Mouse (Mus musculus): ENCODE data around the gene Gm14569. TPM values are rescaled to one million over a fixed set of nuclear protein-coding genes. Genes with fewer than 3 reads are reported as not detected.

Gm14569 gene
- not detected for polyA plus RNA-seq (2021)

GRCm38 (mm10) chrX:36491730-36492129 is at the start of gene Gm14569:
Gene Gm14569 (minus strand): TSS chrX:36491830.
- CTCF ChIA-PET = no interaction called here
- POLR2A ChIA-PET = no interaction called here

GRCm38 (mm10) chrX:36534514-36534913 is 42.9 kb upstream of the Gm14569 start:
- ATAC-seq = no peak

More at GRCm38 (mm10) chrX:36491730-36492129, at the start of gene Gm14569:
- ATAC-seq (no peak), DNase-seq (ENCODE audit: low read depth, low spot score) (no peak)
- peaks cover 9% of the 10 kb centered on the region for H3K27me3 ChIP-seq
- no peak for TF ChIP-seq CTCF (IDR thresholded peaks at IDR 0.05)
- in situ Hi-C loops (cut with MboI; ENCODE audit: low pct_unique_long_range_greater_than_20kb) = no loop called here

GRCm38 (mm10) chrX:36533744-36534143 is 42.1 kb upstream of the Gm14569 start:
- POLR2A ChIA-PET = no interaction called here

More at GRCm38 (mm10) chrX:36534514-36534913, 42.9 kb upstream of the Gm14569 start:
- ChIA-PET CTCF (interaction anchor here (0.9 to 1.5 kb wide), 3 partner anchors 16 to 30 kb away, joined by 3 to 7 read pairs (median 4); no protein-coding TSS in a partner anchor), POLR2A (no interaction called here)
- peak; percentile 82 for TF ChIP-seq CTCF (IDR thresholded peaks at IDR 0.05)
- no peak for DNase-seq (ENCODE audit: low read depth, low spot score)
- H3K27me3 ChIP-seq = peaks cover 37% of the 10 kb centered on the region
- in situ Hi-C loops (cut with MboI; ENCODE audit: low pct_unique_long_range_greater_than_20kb) = no loop called here

GRCm38 (mm10) chrX:36530251-36530650 is 38.6 kb upstream of the Gm14569 start:
- in situ Hi-C loops (cut with MboI; ENCODE audit: low pct_unique_long_range_greater_than_20kb) = no loop called here
- DNase-seq (ENCODE audit: low read depth, low spot score) (no peak), ATAC-seq (no peak)
- peaks cover 36% of the 10 kb centered on the region for H3K27me3 ChIP-seq
- ChIA-PET CTCF (no interaction called here), POLR2A (no interaction called here)
- no peak for TF ChIP-seq CTCF (IDR thresholded peaks at IDR 0.05)

More at GRCm38 (mm10) chrX:36533744-36534143, 42.1 kb upstream of the Gm14569 start:
- DNase-seq (ENCODE audit: low read depth, low spot score) (no peak), ATAC-seq (no peak)
- CTCF ChIA-PET = interaction anchor here (0.9 to 1.5 kb wide), 2 partner anchors 18 to 28 kb away, joined by 3 to 7 read pairs; no protein-coding TSS in a partner anchor
- in situ Hi-C loops (cut with MboI; ENCODE audit: low pct_unique_long_range_greater_than_20kb) = no loop called here
- H3K27me3 ChIP-seq = peaks cover 42% of the 10 kb centered on the region
- TF ChIP-seq CTCF (IDR thresholded peaks at IDR 0.05) = no peak

- no peak for ATAC-seq
- H3K27me3 ChIP-seq = peaks cover 53% of the 10 kb centered on the region
- POLR2A ChIA-PET = no interaction called here
- DNase-seq (ENCODE audit: low read depth, low spot score) = no peak
- TF ChIP-seq CTCF (IDR thresholded peaks at IDR 0.05) = no peak
- CTCF ChIA-PET = interaction anchor here (1.4 kb wide), 1 partner anchor 10 kb away, joined by 3 read pairs; no protein-coding TSS in a partner anchor
- in situ Hi-C loops (cut with MboI; ENCODE audit: low pct_unique_long_range_greater_than_20kb) = no loop called here
Measured at GRCm38 (mm10) chrX:36523729-36524128, 32.1 kb upstream of the Gm14569 start.

- peaks cover 44% of the 10 kb centered on the region for H3K27me3 ChIP-seq
- DNase-seq (ENCODE audit: low read depth, low spot score) (no peak), ATAC-seq (no peak)
- CTCF ChIA-PET = interaction anchor here (1.0 kb wide), 1 partner anchor 10 kb away, joined by 3 read pairs; no protein-coding TSS in a partner anchor
- in situ Hi-C loops (cut with MboI; ENCODE audit: low pct_unique_long_range_greater_than_20kb) = no loop called here
- no peak for TF ChIP-seq CTCF (IDR thresholded peaks at IDR 0.05)
- POLR2A ChIA-PET = no interaction called here
Measured at GRCm38 (mm10) chrX:36513726-36514125, 22.1 kb upstream of the Gm14569 start.

GRCm38 (mm10) chrX:36513231-36513630 is 21.6 kb upstream of the Gm14569 start:
- ATAC-seq (no peak), DNase-seq (ENCODE audit: low read depth, low spot score) (no peak)
- in situ Hi-C loops (cut with MboI; ENCODE audit: low pct_unique_long_range_greater_than_20kb) = no loop called here
- ChIA-PET POLR2A (interaction anchor here (1.2 kb wide), 1 partner anchor 12 kb away, joined by 3 read pairs; no protein-coding TSS in a partner anchor), CTCF (interaction anchor here (1.0 kb wide), 1 partner anchor 11 kb away, joined by 3 read pairs; no protein-coding TSS in a partner anchor)
- TF ChIP-seq CTCF (IDR thresholded peaks at IDR 0.05) = no peak
- peaks cover 45% of the 10 kb centered on the region for H3K27me3 ChIP-seq

- ChIA-PET CTCF (no interaction called here), POLR2A (no interaction called here)
- ATAC-seq (no peak), DNase-seq (ENCODE audit: low read depth, low spot score) (no peak)
- peak; percentile 56 for TF ChIP-seq CTCF (IDR thresholded peaks at IDR 0.05)
- in situ Hi-C loops (cut with MboI; ENCODE audit: low pct_unique_long_range_greater_than_20kb) = no loop called here
- peaks cover 22% of the 10 kb centered on the region for H3K27me3 ChIP-seq
Measured at GRCm38 (mm10) chrX:36506863-36507262, 15.2 kb upstream of the Gm14569 start.

- TF ChIP-seq CTCF (IDR thresholded peaks at IDR 0.05) = peak; percentile 25
- in situ Hi-C loops (cut with MboI; ENCODE audit: low pct_unique_long_range_greater_than_20kb) = loop anchor here (10.0 kb wide), 1 partner anchor 65 kb away; no protein-coding TSS in a partner anchor
- DNase-seq (ENCODE audit: low read depth, low spot score) (no peak), ATAC-seq (no peak)
- ChIA-PET CTCF (no interaction called here), POLR2A (no interaction called here)
- H3K27me3 ChIP-seq = peaks cover 15% of the 10 kb centered on the region
Measured at GRCm38 (mm10) chrX:36489506-36489905, 2.1 kb downstream of the Gm14569 start.

- peaks cover 14% of the 10 kb centered on the region for H3K27me3 ChIP-seq
- ChIA-PET POLR2A (no interaction called here), CTCF (interaction anchor here (0.6 kb wide), 1 partner anchor 103 kb away, joined by 3 read pairs; no protein-coding TSS in a partner anchor)
- ATAC-seq (no peak), DNase-seq (ENCODE audit: low read depth, low spot score) (no peak)
- peak; percentile 63 for TF ChIP-seq CTCF (IDR thresholded peaks at IDR 0.05)
- in situ Hi-C loops (cut with MboI; ENCODE audit: low pct_unique_long_range_greater_than_20kb) = loop anchor here (10.0 kb wide), 1 partner anchor 63 kb away; no protein-coding TSS in a partner anchor
Measured at GRCm38 (mm10) chrX:36487996-36488395, 3.6 kb downstream of the Gm14569 start.

- no peak for DNase-seq (ENCODE audit: low read depth, low spot score)
- in situ Hi-C loops (cut with MboI; ENCODE audit: low pct_unique_long_range_greater_than_20kb) = no loop called here
- TF ChIP-seq CTCF (IDR thresholded peaks at IDR 0.05) = no peak
- POLR2A ChIA-PET = no interaction called here
- ATAC-seq = no peak
- peaks cover 21% of the 10 kb centered on the region for H3K27me3 ChIP-seq
- CTCF ChIA-PET = no interaction called here
Measured at GRCm38 (mm10) chrX:36474873-36475272, 16.8 kb downstream of the Gm14569 start.
